Mouse (Mus musculus) lung, postnatal 36 days (tissue): ENCODE results near the gene Creld1.

ENCODE experiments used
- DNase-seq: peaks from one replicate; pipeline ENCODE4 v3.0.0; 2022; ENCODE audit warnings: mixed read lengths

The Creld1 gene

GRCm38 (mm10) chr6:113513944-113514343, 30.8 kb downstream of the Creld1 start:
- no peak for DNase-seq

- DNase-seq = no peak
Measured at GRCm38 (mm10) chr6:113514600-113514999, 31.5 kb downstream of the Creld1 start.

GRCm38 (mm10) chr6:113517434-113518080, 34.5 kb downstream of the Creld1 start:
- no peak for DNase-seq

GRCm38 (mm10) chr6:113522310-113522709, 39.2 kb downstream of the Creld1 start:
- no peak for DNase-seq

- peak; percentile 10 for DNase-seq
Measured at GRCm38 (mm10) chr6:113523420-113523819, 40.3 kb downstream of the Creld1 start.

GRCm38 (mm10) chr6:113530932-113531839, 48.1 kb downstream of the Creld1 start, which contains the start of the genes Emc3 and Fancd2:
Emc3 (minus strand) TSS chr6:113531652.
Fancd2 (plus strand) TSS chr6:113531682.
- DNase-seq = peak; percentile 92

- no peak for DNase-seq
Measured at GRCm38 (mm10) chr6:113531840-113532404, 48.8 kb downstream of the Creld1 start.

GRCm38 (mm10) chr6:113534886-113535285, 51.8 kb downstream of the Creld1 start:
- no peak for DNase-seq

- no peak for DNase-seq
Measured at GRCm38 (mm10) chr6:113541610-113542009, 58.5 kb downstream of the Creld1 start.
